Mouse (Mus musculus): ENCODE measurements around the gene Pard3b. TPM values are rescaled to one million over a fixed set of nuclear protein-coding genes. Genes with fewer than 3 reads are reported as not detected.

Pard3b gene
- polyA plus RNA-seq, 2 experiments: 0.44 to 1.4 TPM

- WGBS (ENCODE audit: insufficient replicate concordance): 67% methylated on average over 8 of the region's 8 CpGs
- Histone ChIP-seq H3K9me3 (ENCODE audit: control insufficient read depth, low read length) (no peaks in the 10 kb centered on the region), H3K4me3 (ENCODE audit: insufficient read depth in 1 of 2, low read depth in 2 of 2, low read length in 2 of 2) (no peak overlapping the region), H3K4me2 (ENCODE audit: low read depth) (no peak overlapping the region), H3K4me1 (replicated peaks; ENCODE audit: control insufficient read depth in 2 of 2, insufficient read depth in 2 of 2, low read length in 1 of 2) (no peaks in the 10 kb centered on the region), H3K9ac (replicated peaks) (no peak overlapping the region), H3K27me3 (ENCODE audit: control insufficient read depth, insufficient read depth, low read length) (no peaks in the 10 kb centered on the region), H3K27ac (no peak overlapping the region), H3K36me3 (replicated peaks; ENCODE audit: control insufficient read depth, insufficient read depth, low read depth) (no peaks in the 10 kb centered on the region)
- DNase-seq (ENCODE audit: low read depth in 3 of 3, low spot score in 3 of 3) (no peak), ATAC-seq (ENCODE audit: insufficient read depth) (no peak)
- no peak for TF ChIP-seq CTCF (IDR thresholded peaks at IDR 0.05; ENCODE audit: low read depth)
- TF ChIP-seq EP300 (IDR thresholded peaks at IDR 0.05; ENCODE audit: low read depth): no peak
Observed at GRCm38 (mm10) chr1:62529941-62530340, 891.3 kb downstream of the Pard3b start.

DNA sequence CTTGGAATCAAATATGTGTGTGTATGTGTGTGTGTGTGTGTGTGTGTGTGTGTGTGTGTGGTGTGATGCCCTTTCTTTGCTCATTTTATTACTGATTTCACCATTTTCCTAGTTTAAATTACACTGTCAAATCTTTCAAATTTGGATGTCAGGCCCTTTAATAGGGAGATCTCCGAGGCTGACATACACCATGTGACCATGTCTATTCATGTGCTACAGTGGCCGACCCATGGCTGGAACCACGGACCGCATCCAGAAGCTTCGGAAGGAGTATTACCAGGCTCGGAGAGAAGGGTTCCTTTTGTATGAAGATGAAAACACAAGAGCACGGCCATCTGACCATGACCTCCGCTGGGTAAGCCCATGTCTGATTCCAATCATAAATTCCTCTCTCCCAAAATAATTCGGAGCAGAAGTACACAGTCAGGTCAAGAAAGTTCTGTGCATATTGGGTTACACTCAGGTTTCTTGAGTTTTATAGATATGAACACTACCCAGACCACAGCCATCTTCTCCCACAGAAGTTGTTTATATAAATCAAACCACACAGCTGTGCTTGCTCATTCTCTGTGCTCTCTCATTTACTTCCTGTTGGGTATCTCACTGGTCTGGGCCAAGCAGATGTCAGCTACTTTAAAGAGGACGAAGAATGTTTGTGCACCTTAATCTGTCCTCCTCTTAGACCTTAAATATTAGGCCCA is 894.0 kb downstream of the Pard3b start:
- Histone ChIP-seq H3K27ac (no peak overlapping the region), H3K4me3 (ENCODE audit: insufficient read depth in 1 of 2, low read depth in 2 of 2, low read length in 2 of 2) (no peak overlapping the region), H3K9me3 (ENCODE audit: control insufficient read depth, low read length) (no peaks in the 10 kb centered on the region), H3K4me2 (ENCODE audit: low read depth) (no peak overlapping the region), H3K9ac (replicated peaks) (no peak overlapping the region), H3K27me3 (ENCODE audit: control insufficient read depth, insufficient read depth, low read length) (no peaks in the 10 kb centered on the region), H3K4me1 (replicated peaks; ENCODE audit: control insufficient read depth in 2 of 2, insufficient read depth in 2 of 2, low read length in 1 of 2) (no peaks in the 10 kb centered on the region), H3K36me3 (replicated peaks; ENCODE audit: control insufficient read depth, insufficient read depth, low read depth) (no peaks in the 10 kb centered on the region)
- DNase-seq (ENCODE audit: low read depth in 3 of 3, low spot score in 3 of 3) (no peak), ATAC-seq (ENCODE audit: insufficient read depth) (no peak)
- no peak for TF ChIP-seq EP300 (IDR thresholded peaks at IDR 0.05; ENCODE audit: low read depth)
- no peak for TF ChIP-seq CTCF (IDR thresholded peaks at IDR 0.05; ENCODE audit: low read depth)
- 64% methylated on average over 10 of the region's 10 CpGs for WGBS (ENCODE audit: insufficient replicate concordance)

GRCm38 (mm10) chr1:62548953-62549352 is 910.3 kb downstream of the Pard3b start:
- H3K4me3 ChIP-seq (ENCODE audit: insufficient read depth in 1 of 2, low read depth in 2 of 2, low read length in 2 of 2): no peak overlapping the region
- H3K27ac ChIP-seq: no peak overlapping the region
- H3K4me1 ChIP-seq (replicated peaks; ENCODE audit: control insufficient read depth in 2 of 2, insufficient read depth in 2 of 2, low read length in 1 of 2): no peaks in the 10 kb centered on the region
- 63% methylated on average over 4 of the region's 4 CpGs for WGBS (ENCODE audit: insufficient replicate concordance)
- DNase-seq (ENCODE audit: low read depth in 3 of 3, low spot score in 3 of 3): no peak
- H3K4me2 ChIP-seq (ENCODE audit: low read depth): no peak overlapping the region
- H3K9ac ChIP-seq (replicated peaks): no peak overlapping the region
- no peak for TF ChIP-seq CTCF (IDR thresholded peaks at IDR 0.05; ENCODE audit: low read depth)
- TF ChIP-seq EP300 (IDR thresholded peaks at IDR 0.05; ENCODE audit: low read depth): no peak
- no peaks in the 10 kb centered on the region for H3K36me3 ChIP-seq (replicated peaks; ENCODE audit: control insufficient read depth, insufficient read depth, low read depth)
- no peaks in the 10 kb centered on the region for H3K27me3 ChIP-seq (ENCODE audit: control insufficient read depth, insufficient read depth, low read length)
- H3K9me3 ChIP-seq (ENCODE audit: control insufficient read depth, low read length): no peaks in the 10 kb centered on the region
- no peak for ATAC-seq (ENCODE audit: insufficient read depth)

- DNase-seq (ENCODE audit: low read depth in 3 of 3, low spot score in 3 of 3): no peak
- no peak overlapping the region for H3K9ac ChIP-seq (replicated peaks)
- H3K27ac ChIP-seq: no peak overlapping the region
- TF ChIP-seq EP300 (IDR thresholded peaks at IDR 0.05; ENCODE audit: low read depth) (no peak), CTCF (IDR thresholded peaks at IDR 0.05; ENCODE audit: low read depth) (no peak)
- H3K4me1 ChIP-seq (replicated peaks; ENCODE audit: control insufficient read depth in 2 of 2, insufficient read depth in 2 of 2, low read length in 1 of 2): no peaks in the 10 kb centered on the region
- H3K9me3 ChIP-seq (ENCODE audit: control insufficient read depth, low read length): no peaks in the 10 kb centered on the region
- WGBS (ENCODE audit: insufficient replicate concordance): 34% methylated on average over 2 of the region's 2 CpGs
- no peaks in the 10 kb centered on the region for H3K36me3 ChIP-seq (replicated peaks; ENCODE audit: control insufficient read depth, insufficient read depth, low read depth)
- H3K4me3 ChIP-seq (ENCODE audit: insufficient read depth in 1 of 2, low read depth in 2 of 2, low read length in 2 of 2): no peak overlapping the region
- H3K4me2 ChIP-seq (ENCODE audit: low read depth): no peak overlapping the region
- no peak for ATAC-seq (ENCODE audit: insufficient read depth)
- H3K27me3 ChIP-seq (ENCODE audit: control insufficient read depth, insufficient read depth, low read length): no peaks in the 10 kb centered on the region
Observed at GRCm38 (mm10) chr1:62550546-62550945, 911.9 kb downstream of the Pard3b start.

GRCm38 (mm10) chr1:62551516-62551915 is 912.9 kb downstream of the Pard3b start:
- Histone ChIP-seq H3K9me3 (ENCODE audit: control insufficient read depth, low read length) (no peaks in the 10 kb centered on the region), H3K27ac (no peak overlapping the region)
- TF ChIP-seq CTCF (IDR thresholded peaks at IDR 0.05; ENCODE audit: low read depth) (no peak), EP300 (IDR thresholded peaks at IDR 0.05; ENCODE audit: low read depth) (no peak)

More at GRCm38 (mm10) chr1:62551516-62551915, 912.9 kb downstream of the Pard3b start:
- ATAC-seq (ENCODE audit: insufficient read depth): no peak
- Histone ChIP-seq H3K4me1 (replicated peaks; ENCODE audit: control insufficient read depth in 2 of 2, insufficient read depth in 2 of 2, low read length in 1 of 2) (no peaks in the 10 kb centered on the region), H3K4me2 (ENCODE audit: low read depth) (no peak overlapping the region), H3K9ac (replicated peaks) (no peak overlapping the region), H3K27me3 (ENCODE audit: control insufficient read depth, insufficient read depth, low read length) (no peaks in the 10 kb centered on the region), H3K36me3 (replicated peaks; ENCODE audit: control insufficient read depth, insufficient read depth, low read depth) (no peaks in the 10 kb centered on the region), H3K4me3 (ENCODE audit: insufficient read depth in 1 of 2, low read depth in 2 of 2, low read length in 2 of 2) (no peak overlapping the region)
- no peak for DNase-seq (ENCODE audit: low read depth in 3 of 3, low spot score in 3 of 3)
- WGBS (ENCODE audit: insufficient replicate concordance): 63% methylated on average over 6 of the region's 6 CpGs
